Mouse (Mus musculus): ENCODE data around the gene Gm12569. TPM values are rescaled to one million over a fixed set of nuclear protein-coding genes. Genes with fewer than 3 reads are reported as not detected.
A peak's percentile ranks its signal among the peaks of the same experiment; 100 is the strongest.

Gm12569 gene
- not detected in 2 replicates for polyA plus RNA-seq (2015; fragmentation: Nextera tagmentation; extraction: Ambion mirVana)

- ATAC-seq (ENCODE audit: low FRiP score) = no peak
These were observed at the start of gene Gm12569 for GRCm38 (mm10) chr11:51220308-51220707. Gene Gm12569, plus strand, starts transcription at chr11:51220473.

GRCm38 (mm10) chr11:51202726-51203125, 17.5 kb upstream of the Gm12569 start:
- no peaks in the 10 kb centered on the region for H3K4me1 ChIP-seq (replicated peaks)

More at GRCm38 (mm10) chr11:51220308-51220707, at the start of gene Gm12569:
- Histone ChIP-seq H3K4me2 (no peak within 1 kb of the TSS), H3K4me1 (replicated peaks) (no peaks in the 10 kb centered on the region), H3K9me3 (no peaks in the 10 kb centered on the region), H3K27ac (no peak within 1 kb of the TSS), H3K9ac (no peak within 1 kb of the TSS), H3K27me3 (no peaks in the 10 kb centered on the region), H3K4me3 (no peak within 1 kb of the TSS), H3K36me3 (no peaks in the 10 kb centered on the region)
- 94% methylated on average over 11 of the region's 11 CpGs for WGBS

GRCm38 (mm10) chr11:51207758-51208157, 12.5 kb upstream of the Gm12569 start:
- Histone ChIP-seq H3K4me3 (no peak overlapping the region), H3K4me2 (no peak overlapping the region), H3K4me1 (replicated peaks) (no peaks in the 10 kb centered on the region), H3K27ac (no peak overlapping the region), H3K36me3 (no peaks in the 10 kb centered on the region), H3K9me3 (no peaks in the 10 kb centered on the region), H3K9ac (no peak overlapping the region), H3K27me3 (no peaks in the 10 kb centered on the region)
- no peak for ATAC-seq (ENCODE audit: low FRiP score)
- 89% methylated on average over 3 of the region's 3 CpGs for WGBS

More at GRCm38 (mm10) chr11:51202726-51203125, 17.5 kb upstream of the Gm12569 start:
- H3K4me3 ChIP-seq = no peak overlapping the region
- H3K27ac ChIP-seq = no peak overlapping the region
- no peak for ATAC-seq (ENCODE audit: low FRiP score)
- H3K4me2 ChIP-seq = no peak overlapping the region
- H3K9me3 ChIP-seq = no peaks in the 10 kb centered on the region
- H3K27me3 ChIP-seq = no peaks in the 10 kb centered on the region
- no peaks in the 10 kb centered on the region for H3K36me3 ChIP-seq
- WGBS = 85% methylated on average over 5 of the region's 5 CpGs
- H3K9ac ChIP-seq = no peak overlapping the region

GRCm38 (mm10) chr11:51211426-51211825, 8.8 kb upstream of the Gm12569 start:
- H3K36me3 ChIP-seq = no peaks in the 10 kb centered on the region
- no peaks in the 10 kb centered on the region for H3K9me3 ChIP-seq
- no peaks in the 10 kb centered on the region for H3K4me1 ChIP-seq (replicated peaks)
- no peak overlapping the region for H3K4me3 ChIP-seq
- H3K9ac ChIP-seq = no peak overlapping the region
- no peak overlapping the region for H3K4me2 ChIP-seq
- no peaks in the 10 kb centered on the region for H3K27me3 ChIP-seq
- WGBS = 87% methylated on average over 5 of the region's 5 CpGs
- ATAC-seq (ENCODE audit: low FRiP score) = no peak
- H3K27ac ChIP-seq = no peak overlapping the region

- no peak for ATAC-seq (ENCODE audit: low FRiP score)
- no peaks in the 10 kb centered on the region for H3K9me3 ChIP-seq
- no peaks in the 10 kb centered on the region for H3K27me3 ChIP-seq
- WGBS = 85% methylated on average over 7 of the region's 7 CpGs
- no peak overlapping the region for H3K4me2 ChIP-seq
- no peak overlapping the region for H3K4me3 ChIP-seq
- no peak overlapping the region for H3K27ac ChIP-seq
- no peaks in the 10 kb centered on the region for H3K4me1 ChIP-seq (replicated peaks)
- H3K9ac ChIP-seq = no peak overlapping the region
- H3K36me3 ChIP-seq = no peaks in the 10 kb centered on the region
These were observed 6.3 kb upstream of the Gm12569 start for GRCm38 (mm10) chr11:51214021-51214420.

- Histone ChIP-seq H3K27ac (no peak overlapping the region), H3K4me3 (no peak overlapping the region), H3K4me2 (no peak overlapping the region), H3K4me1 (replicated peaks) (no peaks in the 10 kb centered on the region), H3K27me3 (no peaks in the 10 kb centered on the region), H3K36me3 (no peaks in the 10 kb centered on the region), H3K9ac (no peak overlapping the region), H3K9me3 (no peaks in the 10 kb centered on the region)
- ATAC-seq (ENCODE audit: low FRiP score) = no peak
- WGBS = 85% methylated on average over 12 of the region's 12 CpGs
These were observed 785 bp upstream of the Gm12569 start for GRCm38 (mm10) chr11:51219396-51219980.

GRCm38 (mm10) chr11:51227104-51227503, 6.8 kb downstream of the Gm12569 start:
- 89% methylated on average over 4 of the region's 4 CpGs for WGBS
- no peaks in the 10 kb centered on the region for H3K9me3 ChIP-seq

GRCm38 (mm10) chr11:51234626-51235025, 14.4 kb downstream of the Gm12569 start:
- 88% methylated on average over 9 of the region's 9 CpGs for WGBS
- Histone ChIP-seq H3K27ac (no peak overlapping the region), H3K4me3 (no peak overlapping the region), H3K4me2 (no peak overlapping the region), H3K27me3 (no peaks in the 10 kb centered on the region), H3K36me3 (no peaks in the 10 kb centered on the region), H3K4me1 (replicated peaks) (no peaks in the 10 kb centered on the region), H3K9ac (no peak overlapping the region), H3K9me3 (no peaks in the 10 kb centered on the region)
- ATAC-seq (ENCODE audit: low FRiP score) = no peak

More at GRCm38 (mm10) chr11:51227104-51227503, 6.8 kb downstream of the Gm12569 start:
- Histone ChIP-seq H3K36me3 (no peaks in the 10 kb centered on the region), H3K9ac (no peak overlapping the region), H3K27me3 (no peaks in the 10 kb centered on the region), H3K4me1 (replicated peaks) (no peaks in the 10 kb centered on the region), H3K27ac (no peak overlapping the region), H3K4me3 (no peak overlapping the region), H3K4me2 (no peak overlapping the region)
- ATAC-seq (ENCODE audit: low FRiP score) = no peak

GRCm38 (mm10) chr11:51242897-51243296, 22.6 kb downstream of the Gm12569 start:
- no peak overlapping the region for H3K4me2 ChIP-seq
- no peak overlapping the region for H3K9ac ChIP-seq
- H3K4me1 ChIP-seq (replicated peaks) = no peaks in the 10 kb centered on the region
- no peak overlapping the region for H3K27ac ChIP-seq
- H3K4me3 ChIP-seq = no peak overlapping the region
- ATAC-seq (ENCODE audit: low FRiP score) = no peak
- no peaks in the 10 kb centered on the region for H3K36me3 ChIP-seq
- WGBS = 89% methylated on average over 2 of the region's 2 CpGs
- H3K9me3 ChIP-seq = no peaks in the 10 kb centered on the region
- no peaks in the 10 kb centered on the region for H3K27me3 ChIP-seq

GRCm38 (mm10) chr11:51257006-51257405, 36.7 kb downstream of the Gm12569 start:
- no peak for ATAC-seq (ENCODE audit: low FRiP score)
- no peaks in the 10 kb centered on the region for H3K27me3 ChIP-seq
- no peak overlapping the region for H3K4me3 ChIP-seq
- H3K9me3 ChIP-seq = no peaks in the 10 kb centered on the region
- H3K4me2 ChIP-seq = no peak overlapping the region
- no peak overlapping the region for H3K9ac ChIP-seq
- no peaks in the 10 kb centered on the region for H3K36me3 ChIP-seq
- no peak overlapping the region for H3K27ac ChIP-seq
- WGBS = 93% methylated on average over 4 of the region's 4 CpGs
- H3K4me1 ChIP-seq (replicated peaks) = no peaks in the 10 kb centered on the region

- Histone ChIP-seq H3K9ac (peak within 1 kb of the TSS; percentile 99), H3K9me3 (no peaks in the 10 kb centered on the region), H3K4me1 (replicated peaks) (peaks cover 36% of the 10 kb centered on the region), H3K27me3 (no peaks in the 10 kb centered on the region), H3K27ac (peak within 1 kb of the TSS; percentile 91), H3K4me2 (peak within 1 kb of the TSS; percentile 76), H3K36me3 (no peaks in the 10 kb centered on the region), H3K4me3 (peak within 1 kb of the TSS; percentile 95)
- ATAC-seq (ENCODE audit: low FRiP score) = no peak
- 80% methylated on average over 3 of the region's 3 CpGs for WGBS
These were observed 41.5 kb downstream of the Gm12569 start, which contains the start of gene Clk4 for GRCm38 (mm10) chr11:51261680-51262219. Gene Clk4, plus strand, starts transcription at chr11:51261730.

- Histone ChIP-seq H3K9me3 (no peaks in the 10 kb centered on the region), H3K27ac (peak within 1 kb of the TSS; percentile 97), H3K9ac (peak within 1 kb of the TSS; percentile 99), H3K36me3 (0 out of 2 replicates have a peak, but pooled peaks cover 8% of the 10 kb centered on the region), H3K4me1 (replicated peaks) (peaks cover 36% of the 10 kb centered on the region), H3K4me2 (peak within 1 kb of the TSS; percentile 76), H3K4me3 (peak within 1 kb of the TSS; percentile 95), H3K27me3 (no peaks in the 10 kb centered on the region)
- ATAC-seq (ENCODE audit: low FRiP score) = peak; percentile 99
- WGBS = 11% methylated on average over 57 of the region's 57 CpGs
These were observed 42.3 kb downstream of the Gm12569 start, which contains the start of gene BC049762 for GRCm38 (mm10) chr11:51262342-51263285. Gene BC049762, minus strand, starts transcription at chr11:51263046.
